Mouse (Mus musculus) liver (tissue): ENCODE measurements around the gene Clrn2.
A peak's percentile ranks its signal among the peaks of the same experiment; 100 is the strongest.
"Not testable (repeated sequence)": the region's sequence is repeated elsewhere in the genome, so short reads cannot be mapped to it uniquely, and the experiment has no call there.

ENCODE experiments used
- DNase-seq: peaks from one replicate; pipeline ENCODE4 v3.0.0-alpha.2; 2020; ENCODE audit warnings: mixed read lengths

Gene Clrn2

GRCm38 (mm10) chr5:45453451-45453850 lies at the start of gene Clrn2:
Gene Clrn2, plus strand, starts transcription at chr5:45453751.
- DNase-seq: no peak

GRCm38 (mm10) chr5:45406129-45406528 lies 47.4 kb upstream of the Clrn2 start:
- DNase-seq: no peak

DNA sequence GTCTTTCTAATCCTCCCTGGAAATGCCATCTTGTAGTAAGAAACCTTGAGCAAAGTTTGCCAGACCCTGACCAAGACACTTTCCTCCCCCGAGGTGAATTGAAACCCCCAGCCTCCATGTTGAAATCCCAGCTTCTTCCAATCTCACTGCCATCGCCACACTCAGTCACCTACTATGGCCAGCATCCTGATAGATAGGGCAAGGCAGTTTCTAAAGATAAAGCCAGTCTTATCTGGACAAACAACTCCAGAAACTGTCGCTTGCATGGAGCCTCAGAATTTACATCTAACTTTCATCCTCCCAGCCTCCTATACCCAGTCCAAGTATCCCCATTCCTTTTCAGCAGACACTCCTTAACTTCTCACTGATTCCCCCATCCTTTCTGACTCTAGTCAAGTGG lies 37.1 kb upstream of the Clrn2 start:
- no peak for DNase-seq

DNA sequence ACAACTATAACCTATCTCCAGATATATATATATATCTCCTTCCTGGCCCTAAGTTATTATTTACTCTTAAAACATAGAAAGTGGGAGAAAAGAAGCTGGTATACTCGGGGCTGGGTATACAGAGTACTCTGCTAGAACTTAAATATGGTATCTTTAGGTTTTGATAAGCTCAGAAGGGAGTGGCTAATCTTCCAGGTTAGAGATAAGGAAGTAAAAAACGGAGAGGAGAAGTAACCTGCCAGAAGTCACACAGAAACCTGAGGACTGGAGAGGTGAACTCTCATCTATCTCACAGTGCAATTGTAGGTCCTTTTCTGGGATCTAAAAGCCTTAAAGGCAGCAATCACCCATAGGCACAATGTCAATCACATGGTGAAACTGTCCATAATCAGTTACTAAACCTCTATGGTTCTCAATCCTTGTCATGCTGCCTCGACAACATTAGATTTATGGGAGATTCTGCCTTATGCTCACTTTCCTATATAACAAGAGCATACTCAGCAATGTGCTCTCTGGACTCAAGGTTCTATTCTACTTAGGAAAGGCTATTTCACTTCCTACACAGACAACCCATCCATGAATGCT lies 35.6 kb upstream of the Clrn2 start:
- DNase-seq: no peak

GRCm38 (mm10) chr5:45419841-45420638 lies 33.5 kb upstream of the Clrn2 start:
- peak; percentile 45 for DNase-seq

GRCm38 (mm10) chr5:45421881-45422844 lies 31.4 kb upstream of the Clrn2 start:
- no peak for DNase-seq

- DNase-seq: peak; percentile 50
Measured at GRCm38 (mm10) chr5:45424021-45424886, 29.3 kb upstream of the Clrn2 start.

- not testable (repeated sequence) for DNase-seq
Measured at GRCm38 (mm10) chr5:45425771-45426170, 27.8 kb upstream of the Clrn2 start.

DNA sequence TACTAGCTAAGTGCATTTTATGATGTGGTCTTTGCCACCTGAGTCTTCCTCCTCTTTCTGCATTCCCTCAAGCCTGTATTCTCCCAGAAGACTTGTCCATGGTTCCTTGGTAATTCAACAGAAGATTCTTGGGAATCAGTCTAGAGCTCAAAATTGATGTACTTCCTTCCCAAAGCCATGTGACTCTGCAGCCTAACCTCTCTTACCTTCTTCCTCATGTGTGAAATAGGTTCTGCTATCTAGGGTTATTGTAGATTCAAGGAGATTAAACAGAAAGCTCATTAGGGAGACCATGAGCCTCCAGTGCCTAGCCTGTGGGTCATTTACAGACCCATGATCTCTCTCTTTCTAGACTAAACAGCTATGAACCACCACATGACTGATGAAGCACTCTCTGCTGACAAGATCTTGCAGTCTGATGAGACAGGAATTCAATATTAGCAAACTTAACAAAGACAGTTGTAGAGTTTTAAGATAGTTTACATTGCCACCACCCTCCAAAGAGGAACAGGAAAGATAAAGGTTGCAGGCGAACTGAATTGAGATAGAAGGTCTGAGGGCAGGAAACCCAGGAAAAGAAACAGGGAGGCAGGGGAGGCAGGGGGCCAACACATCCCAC lies 27.0 kb upstream of the Clrn2 start:
- no peak for DNase-seq

GRCm38 (mm10) chr5:45427891-45428290 lies 25.7 kb upstream of the Clrn2 start:
- no peak for DNase-seq

- DNase-seq: no peak
Measured at GRCm38 (mm10) chr5:45435967-45436950, 17.3 kb upstream of the Clrn2 start.

DNA sequence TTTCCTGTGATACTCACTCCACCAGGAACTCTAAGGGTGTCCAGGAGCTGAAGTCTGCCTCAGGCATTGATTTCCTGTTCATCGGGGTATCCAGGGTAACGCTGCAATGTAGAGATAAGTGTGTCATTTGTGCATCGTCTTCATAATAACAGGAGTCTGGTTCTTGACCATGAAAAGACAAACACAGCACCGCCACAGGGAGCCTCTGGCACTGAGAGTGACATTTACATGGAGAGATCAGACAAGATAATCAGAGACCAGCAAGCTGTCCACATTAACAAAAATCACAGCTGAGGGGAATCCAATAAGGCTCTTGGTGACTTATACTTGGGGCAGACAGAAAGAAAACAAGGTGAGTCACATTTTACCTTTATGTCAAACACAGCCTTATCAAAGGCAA lies 15.7 kb upstream of the Clrn2 start:
- no peak for DNase-seq

GRCm38 (mm10) chr5:45438301-45438700 lies 15.2 kb upstream of the Clrn2 start:
- no peak for DNase-seq

GRCm38 (mm10) chr5:45441124-45441523 lies 12.4 kb upstream of the Clrn2 start:
- no peak for DNase-seq

DNA sequence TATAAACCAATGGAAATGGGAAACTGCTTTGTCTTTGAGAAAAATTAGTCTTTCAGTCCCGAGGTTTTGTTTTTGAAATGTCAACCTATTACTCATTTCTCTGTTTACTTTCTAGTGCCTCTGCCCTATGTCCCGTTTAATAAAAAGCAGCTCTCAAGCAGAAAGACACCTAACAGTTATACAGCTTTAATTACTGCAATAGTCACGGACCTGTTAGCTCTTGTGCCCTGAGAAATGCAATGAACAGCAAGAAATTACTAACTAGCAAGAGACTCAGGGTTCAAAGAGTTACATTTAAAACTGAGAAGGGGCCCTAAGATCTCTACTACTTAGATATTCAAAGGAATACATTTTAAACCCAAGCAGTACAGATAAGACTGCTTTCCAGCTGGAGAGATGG lies 11.8 kb upstream of the Clrn2 start:
- no peak for DNase-seq

GRCm38 (mm10) chr5:45444130-45444832 lies 9.3 kb upstream of the Clrn2 start:
- no peak for DNase-seq

- no peak for DNase-seq
Measured at GRCm38 (mm10) chr5:45448676-45449075, 4.9 kb upstream of the Clrn2 start.

GRCm38 (mm10) chr5:45449206-45449605 lies 4.3 kb upstream of the Clrn2 start:
- no peak for DNase-seq

DNA sequence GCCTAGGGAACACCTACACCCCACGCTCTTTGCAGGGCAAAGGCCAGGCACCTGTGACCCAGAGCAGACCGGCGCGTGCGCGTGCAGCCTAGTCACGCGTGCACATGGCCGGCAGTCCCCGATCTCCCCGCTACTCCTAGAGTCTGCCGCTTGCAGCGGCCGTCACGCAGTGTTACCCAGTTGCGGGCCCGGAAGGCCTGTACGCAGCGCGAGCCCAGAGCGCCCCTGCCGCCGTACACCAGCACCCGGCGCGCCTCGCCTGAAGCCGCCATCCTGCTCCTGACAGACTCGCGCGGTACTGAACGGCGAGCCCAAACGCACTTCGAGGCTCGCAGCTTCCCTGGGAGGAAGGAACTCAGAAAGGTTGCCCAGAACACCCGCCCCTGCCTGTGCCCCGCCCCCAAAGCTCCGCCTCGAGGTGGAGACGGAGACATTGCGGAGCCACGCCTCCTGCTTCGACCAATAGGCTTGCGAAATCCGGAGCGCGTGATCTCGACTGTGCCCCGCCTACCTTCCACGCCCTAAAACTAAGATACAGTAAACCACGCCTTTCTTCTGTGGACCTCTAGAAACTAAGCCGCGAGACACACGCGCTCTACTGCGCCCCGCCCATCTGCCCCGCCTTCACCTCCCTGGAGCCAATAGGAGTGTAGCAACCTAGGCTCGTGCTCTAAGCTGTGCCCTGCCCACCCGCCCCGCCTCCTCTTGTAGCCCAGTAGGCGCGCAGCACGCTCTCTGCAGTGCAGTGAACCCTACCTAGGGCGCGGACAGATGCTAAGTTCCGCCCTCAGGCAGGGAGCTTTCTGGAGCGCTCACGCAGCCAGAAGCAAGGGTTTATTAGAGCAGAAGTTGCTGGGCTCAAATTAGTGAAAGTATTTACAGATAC lies 3.5 kb upstream of the Clrn2 start, which contains the start of gene Qdpr:
Gene Qdpr (minus strand): TSS at position 406 of the 886 bp plus-strand sequence.
- DNase-seq: peak; percentile 98
